Mouse (Mus musculus): ENCODE results near the gene Samsn1.

Samsn1 gene

GRCm38 (mm10) chr16:76022181-76022580, at the start of gene Samsn1:
Gene Samsn1, minus strand, starts transcription at chr16:76022281.
- no peak for DNase-seq (ENCODE audit: low read depth, low spot score)

GRCm38 (mm10) chr16:76066082-76066635, 44.1 kb upstream of the Samsn1 start:
- DNase-seq (ENCODE audit: low read depth, low spot score), result no peak

- DNase-seq (ENCODE audit: low read depth, low spot score), result no peak
Measured at GRCm38 (mm10) chr16:76054976-76055375, 32.9 kb upstream of the Samsn1 start.

- no peak for DNase-seq (ENCODE audit: low read depth, low spot score)
Measured at GRCm38 (mm10) chr16:76054079-76054478, 32.0 kb upstream of the Samsn1 start.

GRCm38 (mm10) chr16:76053537-76053936, 31.5 kb upstream of the Samsn1 start:
- DNase-seq (ENCODE audit: low read depth, low spot score), result no peak

- no peak for DNase-seq (ENCODE audit: low read depth, low spot score)
Measured at GRCm38 (mm10) chr16:76047066-76047465, 25.0 kb upstream of the Samsn1 start.

- DNase-seq (ENCODE audit: low read depth, low spot score), result no peak
Measured at GRCm38 (mm10) chr16:76040319-76040945, 18.4 kb upstream of the Samsn1 start.

GRCm38 (mm10) chr16:76019164-76019563, 2.9 kb downstream of the Samsn1 start:
- peak; percentile 55 for DNase-seq (ENCODE audit: low read depth, low spot score)

- no peak for DNase-seq (ENCODE audit: low read depth, low spot score)
Measured at GRCm38 (mm10) chr16:76003812-76004389, 18.2 kb downstream of the Samsn1 start.

GRCm38 (mm10) chr16:76002870-76003572, 19.1 kb downstream of the Samsn1 start:
- DNase-seq (ENCODE audit: low read depth, low spot score), result no peak

- DNase-seq (ENCODE audit: low read depth, low spot score), result no peak
Measured at GRCm38 (mm10) chr16:76002287-76002686, 19.8 kb downstream of the Samsn1 start.

- no peak for DNase-seq (ENCODE audit: low read depth, low spot score)
Measured at GRCm38 (mm10) chr16:76001788-76002187, 20.3 kb downstream of the Samsn1 start.

GRCm38 (mm10) chr16:76000127-76000526, 22.0 kb downstream of the Samsn1 start:
- DNase-seq (ENCODE audit: low read depth, low spot score), result no peak

- DNase-seq (ENCODE audit: low read depth, low spot score), result no peak
Measured at GRCm38 (mm10) chr16:75990173-75990572, 31.9 kb downstream of the Samsn1 start.

GRCm38 (mm10) chr16:75983831-75984230, 38.2 kb downstream of the Samsn1 start:
- no peak for DNase-seq (ENCODE audit: low read depth, low spot score)

- peak; percentile 82 for DNase-seq (ENCODE audit: low read depth, low spot score)
Measured at GRCm38 (mm10) chr16:75979381-75979780, 42.7 kb downstream of the Samsn1 start.

GRCm38 (mm10) chr16:75977798-75978197, 44.3 kb downstream of the Samsn1 start:
- no peak for DNase-seq (ENCODE audit: low read depth, low spot score)

- DNase-seq (ENCODE audit: low read depth, low spot score), result no peak
Measured at GRCm38 (mm10) chr16:75975682-75976332, 46.3 kb downstream of the Samsn1 start.

GRCm38 (mm10) chr16:75970266-75970998, 51.6 kb downstream of the Samsn1 start:
- no peak for DNase-seq (ENCODE audit: low read depth, low spot score)

GRCm38 (mm10) chr16:75962021-75962420, 60.1 kb downstream of the Samsn1 start:
- DNase-seq (ENCODE audit: low read depth, low spot score), result no peak

GRCm38 (mm10) chr16:75961487-75961886, 60.6 kb downstream of the Samsn1 start:
- DNase-seq (ENCODE audit: low read depth, low spot score), result no peak

Data from ES-CJ7 (cell line).